Mouse (Mus musculus) liver, postnatal 0 days (tissue): ENCODE measurements around the gene Pth2. TPM values are rescaled to one million over a fixed set of nuclear protein-coding genes. Genes with fewer than 3 reads are reported as not detected.

Experiments
- ATAC-seq: fragments of 200-750 bp; cut with Nextera tagmentation; 2 replicates; pipeline ENCODE4 v1.8.0; 2017; ENCODE audit warnings: mild to moderate bottlenecking, moderate library complexity
- DNase-seq: peaks from one replicate; pipeline ENCODE4 v3.0.0-alpha.2; 2016
- H3K27ac ChIP-seq: fragments of 300-500 bp; sonication (generic); 2 replicates; pipeline ENCODE4 v1.5.1; 2014; ENCODE audit warnings: antibody characterized with exemption, moderate library complexity, mild to moderate bottlenecking, low read depth
- H3K27me3 ChIP-seq: fragments of 300-500 bp; sonication (generic); 2 replicates; pipeline ENCODE4 v1.6.1; 2014; ENCODE audit warnings: low read length, control low read depth, mixed read lengths; ENCODE audit not compliant: insufficient read depth
- H3K36me3 ChIP-seq: fragments of 300-500 bp; sonication (generic); replicated peaks from 2 replicates; pipeline ENCODE4 v1.6.1; 2014; ENCODE audit warnings: mild to moderate bottlenecking, control low read depth, low read length, moderate library complexity, mixed read lengths; ENCODE audit not compliant: insufficient read depth
- H3K4me1 ChIP-seq: fragments of 300-500 bp; sonication (generic); 2 replicates; pipeline ENCODE4 v1.6.1; 2014; ENCODE audit warnings: antibody characterized with exemption, mild to moderate bottlenecking, control low read depth; ENCODE audit not compliant: insufficient read depth
- H3K4me2 ChIP-seq: fragments of 300-500 bp; sonication (generic); 2 replicates; pipeline ENCODE4 v1.6.1; 2014; ENCODE audit warnings: low read depth, mild to moderate bottlenecking, low read length, moderate library complexity, mixed read lengths
- H3K4me3 ChIP-seq: fragments of 300-500 bp; sonication (generic); 2 replicates; pipeline ENCODE4 v1.5.1; 2014; ENCODE audit warnings: low read depth, low read length
- H3K9ac ChIP-seq: fragments of 300-500 bp; sonication (generic); replicated peaks from 2 replicates; pipeline ENCODE4 v1.6.1; 2014; ENCODE audit warnings: mild to moderate bottlenecking, moderate library complexity
- H3K9me3 ChIP-seq: fragments of 300-500 bp; sonication (generic); 2 replicates; pipeline ENCODE4 v1.6.1; 2016; ENCODE audit warnings: mild to moderate bottlenecking, control low read depth, low read length, mixed read lengths
- CTCF ChIP-seq: sonication (generic); IDR thresholded peaks from 2 replicates; pipeline ENCODE4 v1.5.1; 2016; ENCODE audit warnings: antibody characterized with exemption, low read depth
- EP300 ChIP-seq: IDR thresholded peaks from 2 replicates; pipeline ENCODE4 v1.6.1; 2016; ENCODE audit warnings: antibody characterized with exemption, low read depth, mild to moderate bottlenecking
- WGBS: fragments of 180-500 bp; shearing (Covaris S2); extraction: QIAGEN DNeasy Blood & Tissue Kit; methylation state at CpG from one replicate; pipeline ENCODE4 v1.1.7; 2014; ENCODE audit not compliant: insufficient replicate concordance; 5-methylcytosine and 5-hydroxymethylcytosine counted together
- polyA plus RNA-seq: library from polyadenylated mRNA; unstranded; fragments of >200 nt; fragmentation: Nextera tagmentation; extraction: Ambion mirVana; gene quantifications from 2 replicates; pipeline ENCODE4 v1.2.1, GENCODE M21; 2015

Gene Pth2
- polyA plus RNA-seq, 1 experiment from 2014 or later = not detected

GRCm38 (mm10) chr7:45144368-45145174 lies 36.2 kb upstream of the Pth2 start:
- H3K27ac ChIP-seq = no peak overlapping the region
- DNase-seq (no peak), ATAC-seq (no peak)
- no peaks in the 10 kb centered on the region for H3K9me3 ChIP-seq
- H3K9ac ChIP-seq = no peak overlapping the region
- no peak overlapping the region for H3K4me2 ChIP-seq
- TF ChIP-seq EP300 (no peak), CTCF (no peak)
- no peaks in the 10 kb centered on the region for H3K27me3 ChIP-seq
- H3K36me3 ChIP-seq = peaks cover 42% of the 10 kb centered on the region
- no peak overlapping the region for H3K4me3 ChIP-seq
- peaks cover 10% of the 10 kb centered on the region for H3K4me1 ChIP-seq
- whole genome bisulfite sequencing = 88% methylated on average over 13 of the region's 13 CpGs

GRCm38 (mm10) chr7:45145460-45145859 lies 35.3 kb upstream of the Pth2 start:
- ATAC-seq (no peak), DNase-seq (no peak)
- peaks cover 42% of the 10 kb centered on the region for H3K36me3 ChIP-seq

GRCm38 (mm10) chr7:45147267-45147666 lies 33.5 kb upstream of the Pth2 start:
- Histone ChIP-seq H3K36me3 (peaks cover 34% of the 10 kb centered on the region), H3K4me2 (peak overlapping the region; percentile 44), H3K4me3 (no peak overlapping the region), H3K9ac (peak overlapping the region; percentile 13; the same call in 1 of the 2 replicates), H3K27me3 (no peaks in the 10 kb centered on the region), H3K27ac (0 out of 2 replicates have a peak overlapping the region, but pooled peaks have one; percentile 67), H3K4me1 (peaks cover 14% of the 10 kb centered on the region), H3K9me3 (no peaks in the 10 kb centered on the region)
- no peak for TF ChIP-seq CTCF
- TF ChIP-seq EP300 = no peak
- DNase-seq (no peak), ATAC-seq (0 out of 2 replicates have a peak, but pooled peaks have one; percentile 15)
- WGBS = 86% methylated on average over 11 of the region's 11 CpGs

More at GRCm38 (mm10) chr7:45145460-45145859, 35.3 kb upstream of the Pth2 start:
- Histone ChIP-seq H3K4me2 (no peak overlapping the region), H3K9me3 (no peaks in the 10 kb centered on the region), H3K4me1 (peaks cover 10% of the 10 kb centered on the region), H3K27me3 (no peaks in the 10 kb centered on the region), H3K4me3 (no peak overlapping the region), H3K27ac (no peak overlapping the region), H3K9ac (no peak overlapping the region)
- WGBS = 88% methylated on average over 8 of the region's 8 CpGs
- TF ChIP-seq EP300 = no peak
- no peak for TF ChIP-seq CTCF

- peaks cover 34% of the 10 kb centered on the region for H3K36me3 ChIP-seq
- peak; percentile 80 for ATAC-seq
These were observed 32.9 kb upstream of the Pth2 start for GRCm38 (mm10) chr7:45147899-45148298.

GRCm38 (mm10) chr7:45148534-45149098 lies 32.2 kb upstream of the Pth2 start:
- no peak for DNase-seq
- H3K27me3 ChIP-seq = no peaks in the 10 kb centered on the region

More at GRCm38 (mm10) chr7:45147899-45148298, 32.9 kb upstream of the Pth2 start:
- no peak overlapping the region for H3K4me3 ChIP-seq
- 69% methylated on average over 11 of the region's 11 CpGs for WGBS
- TF ChIP-seq EP300 (no peak), CTCF (no peak)
- peak overlapping the region; percentile 13; the same call in 1 of the 2 replicates for H3K9ac ChIP-seq
- peaks cover 14% of the 10 kb centered on the region for H3K4me1 ChIP-seq
- no peak for DNase-seq
- H3K9me3 ChIP-seq = no peaks in the 10 kb centered on the region
- H3K27me3 ChIP-seq = no peaks in the 10 kb centered on the region
- H3K4me2 ChIP-seq = peak overlapping the region; percentile 44
- peak overlapping the region; percentile 67 for H3K27ac ChIP-seq

GRCm38 (mm10) chr7:45149545-45149944 lies 31.2 kb upstream of the Pth2 start:
- ATAC-seq (no peak), DNase-seq (no peak)
- Histone ChIP-seq H3K36me3 (peaks cover 20% of the 10 kb centered on the region), H3K9ac (no peak overlapping the region), H3K9me3 (no peaks in the 10 kb centered on the region), H3K27me3 (no peaks in the 10 kb centered on the region), H3K4me2 (no peak overlapping the region), H3K4me3 (no peak overlapping the region), H3K27ac (no peak overlapping the region), H3K4me1 (peaks cover 20% of the 10 kb centered on the region)
- 82% methylated on average over 6 of the region's 6 CpGs for WGBS
- TF ChIP-seq CTCF (no peak), EP300 (no peak)

More at GRCm38 (mm10) chr7:45148534-45149098, 32.2 kb upstream of the Pth2 start:
- Histone ChIP-seq H3K27ac (peak overlapping the region; percentile 67), H3K9ac (no peak overlapping the region), H3K4me1 (peaks cover 18% of the 10 kb centered on the region), H3K9me3 (no peaks in the 10 kb centered on the region), H3K4me3 (no peak overlapping the region), H3K4me2 (no peak overlapping the region), H3K36me3 (peaks cover 29% of the 10 kb centered on the region)
- ATAC-seq = no peak
- 58% methylated on average over 4 of the region's 4 CpGs for WGBS
- TF ChIP-seq EP300 (no peak), CTCF (no peak)
